Mouse (Mus musculus): ENCODE results near the gene Slc26a10. TPM values are rescaled to one million over a fixed set of nuclear protein-coding genes. Genes with fewer than 3 reads are reported as not detected.
A peak's percentile ranks its signal among the peaks of the same experiment; 100 is the strongest.

The Slc26a10 gene
- total RNA-seq, 2 experiments from 2014 or later, result 3.8 TPM

- TF ChIP-seq CTCF (IDR thresholded peaks at IDR 0.05), result peak; percentile 80
- peak overlapping the region; percentile 3; the same call in 1 of the 2 replicates for H3K4me3 ChIP-seq
- peak; percentile 71 to 78 for DNase-seq (ENCODE audit: extremely low spot score in 1 of 2, low spot score in 2 of 2)
- H3K27ac ChIP-seq, result peak overlapping the region; percentile 70
- intact Hi-C loops (cut with DNase I), result loop anchor here (1.0 to 5.0 kb wide), 2 partner anchors 42 to 189 kb away; partner anchors contain the start of genes B4galnt1 and Mars
Measured at GRCm38 (mm10) chr10:127123436-127123805, 57.0 kb downstream of the Slc26a10 start.

GRCm38 (mm10) chr10:127122784-127123435, 57.5 kb downstream of the Slc26a10 start:
- intact Hi-C loops (cut with DNase I), result loop anchor here (1.0 to 5.0 kb wide), 3 partner anchors 42 to 189 kb away; partner anchors contain the start of genes B4galnt1 and Mars
- peak overlapping the region; percentile 3; the same call in 1 of the 2 replicates for H3K4me3 ChIP-seq
- DNase-seq (ENCODE audit: extremely low spot score in 1 of 2, low spot score in 2 of 2), result peak; percentile 52 to 66
- H3K27ac ChIP-seq, result peak overlapping the region; percentile 70
- TF ChIP-seq CTCF (IDR thresholded peaks at IDR 0.05), result no peak

GRCm38 (mm10) chr10:127122018-127122417, 58.4 kb downstream of the Slc26a10 start:
- peak overlapping the region; percentile 70; the same call in 1 of the 2 replicates for H3K27ac ChIP-seq
- DNase-seq (ENCODE audit: extremely low spot score in 1 of 2, low spot score in 2 of 2), result no peak
- TF ChIP-seq CTCF (IDR thresholded peaks at IDR 0.05), result no peak
- intact Hi-C loops (cut with DNase I), result loop anchor here (1.0 to 5.0 kb wide), 2 partner anchors 104 to 190 kb away; partner anchors contain the start of gene Mars
- H3K4me3 ChIP-seq, result no peak overlapping the region; the same call in 1 of the 2 replicates

Other genes with a start within 250 kb of the Slc26a10 start
- gene Ctdsp2, start 201.9 kb downstream of the Slc26a10 start, total RNA-seq (2021), result 10 to 100 TPM; 79.4 to 83.8 TPM
- gene Avil, start 179.9 kb downstream of the Slc26a10 start, total RNA-seq (2021), result under 1 TPM; 0.18 to 0.28 TPM
- gene Tsfm, start 149.8 kb downstream of the Slc26a10 start, total RNA-seq (2021), result 10 to 100 TPM; 30.2 to 30.7 TPM
- 10 to 100 TPM; 10.1 to 12.3 TPM for gene Mettl1, start 139.2 kb downstream of the Slc26a10 start, total RNA-seq (2021)
- gene Eef1akmt3, start 139.1 kb downstream of the Slc26a10 start, total RNA-seq (2021), result under 1 TPM in 1 of 2 experiments, not detected in 1; 0.21 TPM
- gene Cyp27b1, start 132.4 kb downstream of the Slc26a10 start, total RNA-seq (2021), result under 1 TPM; 0.36 to 0.77 TPM
- 10 to 100 TPM; 18.1 to 22.5 TPM for gene March9, start 120.5 kb downstream of the Slc26a10 start, total RNA-seq (2021)
- 10 to 100 TPM; 74.4 to 75.2 TPM for gene Cdk4, start 117.1 kb downstream of the Slc26a10 start, total RNA-seq (2021)
- 10 to 100 TPM; 63.7 to 64.4 TPM for gene Tspan31, start 110.4 kb downstream of the Slc26a10 start, total RNA-seq (2021)
- 100 to 1,000 TPM; 627 to 694 TPM for gene Agap2, start 105.4 kb downstream of the Slc26a10 start, total RNA-seq (2021)
- 100 to 1,000 TPM; 109 to 114 TPM for gene Os9, start 59.5 kb downstream of the Slc26a10 start, total RNA-seq (2021)
- gene B4galnt1, start 15.4 kb downstream of the Slc26a10 start, total RNA-seq (2021), result 100 to 1,000 TPM; 122 to 125 TPM
- 100 to 1,000 TPM; 198 to 208 TPM for gene Arhgef25, start 9.4 kb upstream of the Slc26a10 start, total RNA-seq (2021)
- 100 to 1,000 TPM; 207 to 223 TPM for gene Dtx3, start 15.1 kb upstream of the Slc26a10 start, total RNA-seq (2021)
- 100 to 1,000 TPM; 113 to 115 TPM for gene Pip4k2c, start 30.9 kb upstream of the Slc26a10 start, total RNA-seq (2021)
- 1,000 to 10,000 TPM; 1,016 to 1,023 TPM for gene Kif5a, start 82.7 kb upstream of the Slc26a10 start, total RNA-seq (2021)
- gene Dctn2, start 85.7 kb upstream of the Slc26a10 start, total RNA-seq (2021), result 100 to 1,000 TPM; 254 to 259 TPM
- 10 to 100 TPM; 42.2 to 52.4 TPM for gene Mbd6, start 108.4 kb upstream of the Slc26a10 start, total RNA-seq (2021)
- 10 to 100 TPM; 55.3 to 61.5 TPM for gene Mars, start 131.1 kb upstream of the Slc26a10 start, total RNA-seq (2021)
- 1 to 10 TPM in 1 of 2 experiments, under 1 TPM in 1; 0.47 to 1.2 TPM for gene Arhgap9, start 141.3 kb upstream of the Slc26a10 start, total RNA-seq (2021)
- 1 to 10 TPM; 3.3 to 4.5 TPM for gene Gli1, start 161.3 kb upstream of the Slc26a10 start, total RNA-seq (2021)
- gene Inhbe, start 173.8 kb upstream of the Slc26a10 start, total RNA-seq (2021), result under 1 TPM in 1 of 2 experiments, not detected in 1; 0.29 TPM
- gene Inhbc, start 189.8 kb upstream of the Slc26a10 start, total RNA-seq (2021), result not detected
- 100 to 1,000 TPM; 365 to 382 TPM for gene R3hdm2, start 199.7 kb upstream of the Slc26a10 start, total RNA-seq (2021)